Mouse (Mus musculus): ENCODE data around the gene Fkbp5. TPM values are rescaled to one million over a fixed set of nuclear protein-coding genes. Genes with fewer than 3 reads are reported as not detected.
"Not testable (repeated sequence)": the region's sequence is repeated elsewhere in the genome, so short reads cannot be mapped to it uniquely, and the experiment has no call there.

Fkbp5 gene
- polyA plus RNA-seq, 1 experiment from 2014 or later = 11.4 TPM

- WGBS = 6% methylated on average over 13 of the region's 13 CpGs
- no peak overlapping the region for H3K27ac ChIP-seq (ENCODE audit: low read depth, low read length)
Measured at GRCm38 (mm10) chr17:28368449-28368848, 148.9 kb downstream of the Fkbp5 start.

GRCm38 (mm10) chr17:28365122-28365521, 152.2 kb downstream of the Fkbp5 start, which contains the start of gene Tulp1:
Gene Tulp1, minus strand, starts transcription at chr17:28365222.
- DNase-seq (ENCODE audit: low spot score) (no peak), ATAC-seq (replicated peaks; ENCODE audit: low FRiP score) (no peak)
- Histone ChIP-seq H3K4me1 (replicated peaks; ENCODE audit: control insufficient read depth, insufficient read depth, low read length) (peaks cover 10% of the 10 kb centered on the region; the same call in 1 of the 2 replicates), H3K36me3 (ENCODE audit: control insufficient read depth, insufficient read depth, low read length) (no peaks in the 10 kb centered on the region), H3K27ac (ENCODE audit: low read depth, low read length) (no peak within 1 kb of the TSS), H3K27me3 (ENCODE audit: control insufficient read depth, insufficient read depth, low read length) (peaks cover 34% of the 10 kb centered on the region), H3K4me3 (ENCODE audit: low read depth, low read length) (peak within 1 kb of the TSS; percentile 21), H3K9me3 (ENCODE audit: control insufficient read depth, low read length) (no peaks in the 10 kb centered on the region), H3K9ac (ENCODE audit: low read length) (no peak within 1 kb of the TSS), H3K4me2 (ENCODE audit: low read depth, low read length, severe bottlenecking) (peak within 1 kb of the TSS; percentile 45)
- 21% methylated on average over 8 of the region's 8 CpGs for WGBS

More at GRCm38 (mm10) chr17:28368449-28368848, 148.9 kb downstream of the Fkbp5 start:
- ATAC-seq (replicated peaks; ENCODE audit: low FRiP score) (no peak), DNase-seq (ENCODE audit: low spot score) (peak; percentile 91)
- H3K9ac ChIP-seq (ENCODE audit: low read length) = no peak overlapping the region
- no peak overlapping the region for H3K4me3 ChIP-seq (ENCODE audit: low read depth, low read length)
- no peaks in the 10 kb centered on the region for H3K36me3 ChIP-seq (ENCODE audit: control insufficient read depth, insufficient read depth, low read length)
- peaks cover 21% of the 10 kb centered on the region for H3K27me3 ChIP-seq (ENCODE audit: control insufficient read depth, insufficient read depth, low read length)
- H3K4me2 ChIP-seq (ENCODE audit: low read depth, low read length, severe bottlenecking) = no peak overlapping the region
- H3K4me1 ChIP-seq (replicated peaks; ENCODE audit: control insufficient read depth, insufficient read depth, low read length) = peaks cover 7% of the 10 kb centered on the region; the same call in 1 of the 2 replicates
- no peaks in the 10 kb centered on the region for H3K9me3 ChIP-seq (ENCODE audit: control insufficient read depth, low read length)

- ATAC-seq (replicated peaks; ENCODE audit: low FRiP score) = no peak
- DNase-seq (ENCODE audit: low spot score) = no peak
- Histone ChIP-seq H3K36me3 (ENCODE audit: control insufficient read depth, insufficient read depth, low read length) (no peaks in the 10 kb centered on the region), H3K27ac (ENCODE audit: low read depth, low read length) (no peak overlapping the region), H3K27me3 (ENCODE audit: control insufficient read depth, insufficient read depth, low read length) (peaks cover 37% of the 10 kb centered on the region), H3K9me3 (ENCODE audit: control insufficient read depth, low read length) (no peaks in the 10 kb centered on the region), H3K9ac (ENCODE audit: low read length) (no peak overlapping the region), H3K4me3 (ENCODE audit: low read depth, low read length) (no peak overlapping the region; the same call in 1 of the 2 replicates), H3K4me1 (replicated peaks; ENCODE audit: control insufficient read depth, insufficient read depth, low read length) (peaks cover 10% of the 10 kb centered on the region; the same call in 1 of the 2 replicates), H3K4me2 (ENCODE audit: low read depth, low read length, severe bottlenecking) (0 out of 2 replicates have a peak overlapping the region, but pooled peaks have one; percentile 45)
- 12% methylated on average over 6 of the region's 6 CpGs for WGBS
Measured at GRCm38 (mm10) chr17:28363507-28363906, 153.8 kb downstream of the Fkbp5 start.

- Histone ChIP-seq H3K4me2 (ENCODE audit: low read depth, low read length, severe bottlenecking) (peak overlapping the region; percentile 50), H3K9me3 (ENCODE audit: control insufficient read depth, low read length) (no peaks in the 10 kb centered on the region), H3K9ac (ENCODE audit: low read length) (peak overlapping the region; percentile 28), H3K36me3 (ENCODE audit: control insufficient read depth, insufficient read depth, low read length) (no peaks in the 10 kb centered on the region), H3K4me1 (replicated peaks; ENCODE audit: control insufficient read depth, insufficient read depth, low read length) (peaks cover 10% of the 10 kb centered on the region; the same call in 1 of the 2 replicates), H3K27me3 (ENCODE audit: control insufficient read depth, insufficient read depth, low read length) (peaks cover 38% of the 10 kb centered on the region), H3K4me3 (ENCODE audit: low read depth, low read length) (peak overlapping the region; percentile 23), H3K27ac (ENCODE audit: low read depth, low read length) (no peak overlapping the region)
- DNase-seq (ENCODE audit: low spot score) (no peak), ATAC-seq (replicated peaks; ENCODE audit: low FRiP score) (no peak)
- 1% methylated on average over 25 of the region's 25 CpGs for WGBS
Measured at GRCm38 (mm10) chr17:28362653-28363292, 154.6 kb downstream of the Fkbp5 start.

- peak overlapping the region; percentile 23 for H3K4me3 ChIP-seq (ENCODE audit: low read depth, low read length)
- DNase-seq (ENCODE audit: low spot score) (no peak), ATAC-seq (replicated peaks; ENCODE audit: low FRiP score) (no peak)
- peaks cover 10% of the 10 kb centered on the region; the same call in 1 of the 2 replicates for H3K4me1 ChIP-seq (replicated peaks; ENCODE audit: control insufficient read depth, insufficient read depth, low read length)
- H3K27me3 ChIP-seq (ENCODE audit: control insufficient read depth, insufficient read depth, low read length) = peaks cover 38% of the 10 kb centered on the region
- 26% methylated on average over 11 of the region's 11 CpGs for whole genome bisulfite sequencing
- H3K36me3 ChIP-seq (ENCODE audit: control insufficient read depth, insufficient read depth, low read length) = no peaks in the 10 kb centered on the region
- H3K4me2 ChIP-seq (ENCODE audit: low read depth, low read length, severe bottlenecking) = peak overlapping the region; percentile 50
- no peak overlapping the region for H3K27ac ChIP-seq (ENCODE audit: low read depth, low read length)
- H3K9me3 ChIP-seq (ENCODE audit: control insufficient read depth, low read length) = no peaks in the 10 kb centered on the region
- peak overlapping the region; percentile 28 for H3K9ac ChIP-seq (ENCODE audit: low read length)
Measured at GRCm38 (mm10) chr17:28361921-28362652, 155.2 kb downstream of the Fkbp5 start.

- Histone ChIP-seq H3K9ac (ENCODE audit: low read length) (no peak overlapping the region), H3K36me3 (ENCODE audit: control insufficient read depth, insufficient read depth, low read length) (no peaks in the 10 kb centered on the region), H3K4me2 (ENCODE audit: low read depth, low read length, severe bottlenecking) (no peak overlapping the region), H3K4me3 (ENCODE audit: low read depth, low read length) (no peak overlapping the region), H3K27me3 (ENCODE audit: control insufficient read depth, insufficient read depth, low read length) (peaks cover 38% of the 10 kb centered on the region), H3K9me3 (ENCODE audit: control insufficient read depth, low read length) (no peaks in the 10 kb centered on the region), H3K4me1 (replicated peaks; ENCODE audit: control insufficient read depth, insufficient read depth, low read length) (peaks cover 10% of the 10 kb centered on the region; the same call in 1 of the 2 replicates), H3K27ac (ENCODE audit: low read depth, low read length) (no peak overlapping the region)
- ATAC-seq (replicated peaks; ENCODE audit: low FRiP score) (no peak), DNase-seq (ENCODE audit: low spot score) (no peak)
- WGBS = 84% methylated on average over 9 of the region's 9 CpGs
Measured at GRCm38 (mm10) chr17:28360531-28361277, 156.6 kb downstream of the Fkbp5 start.

- not testable (repeated sequence) for H3K4me2 ChIP-seq (ENCODE audit: low read depth, low read length, severe bottlenecking); H3K9me3 ChIP-seq (ENCODE audit: control insufficient read depth, low read length); H3K9ac ChIP-seq (ENCODE audit: low read length); ATAC-seq (replicated peaks; ENCODE audit: low FRiP score); H3K4me3 ChIP-seq (ENCODE audit: low read depth, low read length); DNase-seq (ENCODE audit: low spot score); H3K27ac ChIP-seq (ENCODE audit: low read depth, low read length); H3K4me1 ChIP-seq (replicated peaks; ENCODE audit: control insufficient read depth, insufficient read depth, low read length); H3K36me3 ChIP-seq (ENCODE audit: control insufficient read depth, insufficient read depth, low read length)
- WGBS = 17% methylated on average over 23 of the region's 24 CpGs
- peaks cover 21% of the 10 kb centered on the region for H3K27me3 ChIP-seq (ENCODE audit: control insufficient read depth, insufficient read depth, low read length)
Measured at GRCm38 (mm10) chr17:28358576-28359261, 158.6 kb downstream of the Fkbp5 start.

GRCm38 (mm10) chr17:28355871-28356270, 161.5 kb downstream of the Fkbp5 start:
- peaks cover 16% of the 10 kb centered on the region for H3K27me3 ChIP-seq (ENCODE audit: control insufficient read depth, insufficient read depth, low read length)

More at GRCm38 (mm10) chr17:28355871-28356270, 161.5 kb downstream of the Fkbp5 start:
- Histone ChIP-seq H3K4me3 (ENCODE audit: low read depth, low read length) (no peak overlapping the region), H3K4me1 (replicated peaks; ENCODE audit: control insufficient read depth, insufficient read depth, low read length) (peaks cover 2% of the 10 kb centered on the region; the same call in 1 of the 2 replicates), H3K4me2 (ENCODE audit: low read depth, low read length, severe bottlenecking) (no peak overlapping the region), H3K9ac (ENCODE audit: low read length) (no peak overlapping the region), H3K36me3 (ENCODE audit: control insufficient read depth, insufficient read depth, low read length) (no peaks in the 10 kb centered on the region), H3K9me3 (ENCODE audit: control insufficient read depth, low read length) (no peaks in the 10 kb centered on the region), H3K27ac (ENCODE audit: low read depth, low read length) (no peak overlapping the region)
- ATAC-seq (replicated peaks; ENCODE audit: low FRiP score) (no peak), DNase-seq (ENCODE audit: low spot score) (no peak)
- 88% methylated on average over 12 of the region's 12 CpGs for WGBS

Measured in forebrain, embryonic 11.5 days (tissue).